Mouse (Mus musculus) cortical plate, adult 2 months (tissue): ENCODE results near the gene Hnrnph1.

Experiments used
- CTCF ChIP-seq: fragments of 200-500 bp; IDR thresholded peaks from 2 replicates; pipeline ENCODE4 v1.5.1; 2011; ENCODE audit warnings: mild to moderate bottlenecking, control low read depth, low read length; ENCODE audit not compliant: insufficient read depth; ENCODE audit errors: extremely low read depth
- POLR2A ChIP-seq: fragments of 200-500 bp; IDR thresholded peaks from 2 replicates; pipeline ENCODE4 v1.6.1; 2011; ENCODE audit warnings: mild to moderate bottlenecking, low read length, control low read depth; ENCODE audit not compliant: insufficient read depth; ENCODE audit errors: extremely low read depth

DNA sequence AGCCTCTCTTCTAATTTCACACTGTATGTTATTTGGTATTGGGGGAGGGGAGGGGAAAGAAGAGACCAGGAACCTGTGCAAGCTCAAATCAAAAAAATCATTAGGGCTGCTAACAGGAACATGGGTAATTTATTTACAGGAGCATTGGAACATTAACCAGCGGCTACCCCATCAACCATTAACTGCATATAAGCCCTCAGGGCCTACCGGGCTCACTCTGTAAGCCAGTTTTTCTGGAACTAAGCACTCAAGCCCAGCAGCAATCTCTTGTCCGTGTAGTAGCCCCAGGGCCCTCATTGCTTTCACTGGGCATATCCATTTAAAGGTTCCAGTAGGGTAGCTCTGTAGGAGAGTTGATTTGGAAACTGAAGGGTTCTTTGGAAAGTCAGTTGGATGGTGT is 21.9 kb upstream of the Hnrnph1 start:
- TF ChIP-seq CTCF (no peak), POLR2A (no peak)
